26 mouse cellular contexts compared by ENCODE assay signal in the genomic region with DNA sequence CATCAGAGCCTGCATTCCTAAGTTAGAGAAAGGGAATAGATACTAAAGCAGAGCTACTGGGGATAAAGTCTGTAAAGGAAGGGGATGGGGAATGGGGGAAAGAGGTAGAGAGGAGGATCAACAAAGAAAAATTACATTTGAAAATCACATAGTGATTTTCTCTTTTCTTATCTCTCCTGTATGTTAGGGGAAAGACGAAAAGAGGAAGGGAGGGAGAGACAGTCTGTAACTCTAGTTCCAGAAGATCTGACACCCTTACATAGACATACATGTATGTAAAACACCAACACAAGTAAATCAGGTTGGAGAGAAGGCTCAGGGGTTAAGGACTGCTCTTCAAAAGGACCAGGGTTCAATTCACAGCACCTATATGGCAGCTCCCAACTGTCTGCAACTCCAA. TPM values are rescaled to one million over a fixed set of nuclear protein-coding genes. Genes with fewer than 3 reads are reported as not detected.
DNase-seq lines count a peak whose midpoint lies in the region; ATAC-seq and TF ChIP-seq lines count a peak whose summit lies in the region.
"Had no signal": no experiment of that assay in that cellular context is flagged by ENCODE, and none has a peak within 500 bp of the region (broad histone marks: within the 10 kb centered on the region; RNA-seq: fewer than 3 reads in every experiment).

No protein-coding gene starts in this region.

- TF ChIP-seq CTCF in layer of hippocampus, adult 2 months (conservative IDR thresholded peaks at IDR 0.05) = no peak
- no peak for TF ChIP-seq CTCF in MEL (IDR thresholded peaks at IDR 0.05 in 2 of 3, conservative IDR thresholded peaks at IDR 0.05 in 1 of 3; ENCODE audit: control insufficient read depth in 1 of 3, insufficient read depth in 1 of 3, low read depth in 2 of 3, low read length in 3 of 3, poor library complexity in 1 of 3, severe bottlenecking in 1 of 3)

- H3K27ac ChIP-seq in layer of hippocampus, adult 2 months = peak overlapping the region; percentile 24; the same call in 1 of the 2 replicates
- no peak overlapping the region for H3K27ac ChIP-seq in MEL (ENCODE audit: control insufficient read depth, low read depth, low read length)

- TF ChIP-seq RAD21 in MEL (IDR thresholded peaks at IDR 0.05; ENCODE audit: low read depth, low read length) = no peak

- no peak for TF ChIP-seq POLR2A in MEL (IDR thresholded peaks at IDR 0.05; ENCODE audit: control insufficient read depth in 1 of 2, insufficient read depth in 1 of 2, low read depth in 1 of 2, low read length in 2 of 2, poor library complexity in 1 of 2)

- peaks cover 0 to 7% of the 10 kb centered on the region in 2 experiments; a peak in 2 of 4 replicates for H3K4me1 ChIP-seq in MEL (ENCODE audit: control insufficient read depth in 1 of 2, insufficient read depth in 2 of 2, low read length in 2 of 2)

- no peaks in the 10 kb centered on the region for H3K79me2 ChIP-seq in MEL (ENCODE audit: control insufficient read depth, insufficient read depth, low read length, poor library complexity)

- H3K36me3 ChIP-seq in MEL (ENCODE audit: control insufficient read depth in 1 of 2, insufficient read depth in 2 of 2, low read length in 2 of 2) = peaks cover 5 to 15% of the 10 kb centered on the region in 2 experiments

- H3K9me3 ChIP-seq in MEL (replicated peaks; ENCODE audit: insufficient read depth, low read length) = no peaks in the 10 kb centered on the region
- H3K9me3 ChIP-seq: G1E had no signal

- no peak overlapping the region for H3K4me3 ChIP-seq in layer of hippocampus, adult 2 months
- no peak overlapping the region for H3K4me3 ChIP-seq in MEL (ENCODE audit: control insufficient read depth in 1 of 2, insufficient read depth in 1 of 2, low read depth in 2 of 2, low read length in 2 of 2)

- DNase-seq in layer of hippocampus, adult 2 months (ENCODE audit: low spot score in 2 of 2) = no peak
- DNase-seq in layer of hippocampus, adult 11-12 months (ENCODE audit: low spot score) = no peak
- peak; percentile 59 for DNase-seq in MEL (ENCODE audit: low read depth, low spot score)
- DNase-seq in MEL-GATA-1-ER (ENCODE audit: extremely low read depth, low read depth) = peak; percentile 18
- no peak for DNase-seq in cerebellum, postnatal 10 days
- DNase-seq: adrenal gland, adult 2 months; adrenal gland, adult 8-10 months; adrenal gland, postnatal 10 days; adrenal gland, postnatal 14 days; adrenal gland, postnatal 25 days; adrenal gland, postnatal 36 days; B cell, adult 2 months; cerebellum, adult 11 months; cerebellum, adult 11-12 months; cerebellum, adult 18-20 months; cerebellum, adult 2 months; cerebellum, adult 8-10 months had no signal

- no peak for ATAC-seq in megakaryocyte, adult 5-6 weeks (ENCODE audit: poor library complexity, severe bottlenecking)
- ATAC-seq: activated CD4-positive, CD25-positive, alpha-beta regulatory T cell, adult 4 months; CD4-positive, CD25-positive, alpha-beta regulatory T cell, adult 4 months; Patski had no signal

- no peaks in the 10 kb centered on the region for H3K27me3 ChIP-seq in MEL (ENCODE audit: control insufficient read depth in 1 of 2, insufficient read depth in 2 of 2, low read length in 2 of 2)
- H3K27me3 ChIP-seq: CH12.LX, Patski had no signal

- H3K9ac ChIP-seq in MEL (ENCODE audit: control insufficient read depth, low read depth, low read length, poor library complexity, severe bottlenecking) = no peak overlapping the region

- peak in 1 of 2 experiments; percentile 43; a peak in 1 of 4 replicates for TF ChIP-seq EP300 in MEL (IDR thresholded peaks at IDR 0.05; ENCODE audit: low read depth in 1 of 2, low read length in 2 of 2)

TF ChIP-seq in MEL, 35 proteins besides CTCF, POLR2A, EP300 and RAD21:
- no peak for TF ChIP-seq SIN3A (IDR thresholded peaks at IDR 0.05; ENCODE audit: low read length)
- no peak for TF ChIP-seq UBTF (IDR thresholded peaks at IDR 0.05; ENCODE audit: borderline replicate concordance, insufficient read depth, low read depth, low read length)
- peak; percentile 48; the same call in 1 of the 2 replicates for TF ChIP-seq RCOR1 (IDR thresholded peaks at IDR 0.05; ENCODE audit: low read depth, low read length)
- TF ChIP-seq ZNF384 (IDR thresholded peaks at IDR 0.05; ENCODE audit: low read depth, low read length) = no peak
- no peak for TF ChIP-seq POLR2AphosphoS2 (IDR thresholded peaks at IDR 0.05; ENCODE audit: low read length)
- no peak for TF ChIP-seq POLR2AphosphoS5 (IDR thresholded peaks at IDR 0.05; ENCODE audit: borderline replicate concordance, low read depth, low read length)
- TF ChIP-seq MYB (IDR thresholded peaks at IDR 0.05; ENCODE audit: low read depth, low read length) = no peak
- TF ChIP-seq NELFE (IDR thresholded peaks at IDR 0.05; ENCODE audit: low read depth, low read length) = no peak
- no peak for TF ChIP-seq HCFC1 (IDR thresholded peaks at IDR 0.05; ENCODE audit: low read depth, low read length)
- no peak for TF ChIP-seq TAL1 (IDR thresholded peaks at IDR 0.05; ENCODE audit: low read length)
- TF ChIP-seq MAX (IDR thresholded peaks at IDR 0.05; ENCODE audit: low read length) = no peak
- no peak for TF ChIP-seq ZMIZ1 (IDR thresholded peaks at IDR 0.05; ENCODE audit: low read depth, low read length)
- no peak for TF ChIP-seq CHD2 (IDR thresholded peaks at IDR 0.05; ENCODE audit: low read length)
- no peak for TF ChIP-seq USF1 (IDR thresholded peaks at IDR 0.05; ENCODE audit: low read depth, low read length)
- peak; percentile 82 for TF ChIP-seq GATA1 (IDR thresholded peaks at IDR 0.05; ENCODE audit: low read depth, low read length)

RNA-seq across cellular contexts. Expression of gene Gm28047, which starts 43.7 kb away (rescaled TPM):
- not detected for total RNA-seq in layer of hippocampus, adult 2 months (2021)
- total RNA-seq in MEL (2012; rRNA removed) = 0.20 TPM in 1 of 2 replicates, not detected in the other
- polyA plus RNA-seq in MEL (2012; ENCODE audit: insufficient read depth in 1 of 2, insufficient read length in 2 of 2, low read depth in 1 of 2, low replicate concordance in 2 of 2, missing spikeins in 1 of 2) = under 1 TPM in 1 of 2 experiments, not detected in 1; 0.52 TPM
- not detected in 2 replicates for total RNA-seq in megakaryocyte, adult 5-6 weeks (2015)
- total RNA-seq in megakaryocyte, adult 5-6 weeks (2017) = not detected in 2 replicates
- total RNA-seq: adrenal gland, postnatal 14 days; CH12.LX; ES-E14; G1E had no signal
- polyA plus RNA-seq: adrenal gland, adult 2 months; brain, embryonic 14.5 days; C2C12; cerebellum, adult 2 months; G1E; Patski had no signal

RNA-seq across cellular contexts. Expression of gene Atf7, which starts 44.1 kb away (rescaled TPM):
- total RNA-seq in layer of hippocampus, adult 2 months (2021) = 10 to 100 TPM; 45.5 to 46.4 TPM
- 10.4 and 12.8 TPM in 2 replicates for total RNA-seq in MEL (2012; rRNA removed)
- polyA plus RNA-seq in MEL (2012; ENCODE audit: insufficient read depth in 1 of 2, insufficient read length in 2 of 2, low read depth in 1 of 2, low replicate concordance in 2 of 2, missing spikeins in 1 of 2) = 10 to 100 TPM in 1 of 2 experiments, not detected in 1; 49.6 TPM
- total RNA-seq in megakaryocyte, adult 5-6 weeks (2015) = 123 and 142 TPM in 2 replicates
- 23.6 and 45.8 TPM in 2 replicates for total RNA-seq in megakaryocyte, adult 5-6 weeks (2017)

RNA-seq across cellular contexts. Expression of gene Npff, which starts 56.5 kb away (rescaled TPM):
- total RNA-seq in layer of hippocampus, adult 2 months (2021) = 1 to 10 TPM; 5.5 TPM
- 0.85 and 1.8 TPM in 2 replicates for total RNA-seq in MEL (2012; rRNA removed)
- polyA plus RNA-seq in MEL (2012; ENCODE audit: insufficient read depth in 1 of 2, insufficient read length in 2 of 2, low read depth in 1 of 2, low replicate concordance in 2 of 2, missing spikeins in 1 of 2) = 1 to 10 TPM in 1 of 2 experiments, not detected in 1; 5.5 TPM
- total RNA-seq in megakaryocyte, adult 5-6 weeks (2015) = 2.8 and 5.0 TPM in 2 replicates
- total RNA-seq in megakaryocyte, adult 5-6 weeks (2017) = 0.81 TPM in 1 of 2 replicates, not detected in the other

Comparison
In these comparisons a context has a peak if more than half of its experiments do, and no peak if none do; other contexts are left out.
1. DNase-seq: peak in MEL (single experiment) and MEL-GATA-1-ER (single experiment); none in layer of hippocampus, adult 2 months (0 of 2), layer of hippocampus, adult 11-12 months (single experiment) and cerebellum, postnatal 10 days (0 of 2).